Comparison of ENCODE assay signal across 33 mouse cellular contexts in genomic region chr6:34895569-34895968, GRCm38 (mm10). TPM values are rescaled to one million over a fixed set of nuclear protein-coding genes. Genes with fewer than 3 reads are reported as not detected.
A peak's percentile ranks its signal among the peaks of the same experiment; 100 is the strongest.
DNase-seq lines count a peak whose midpoint lies in the region; ATAC-seq and TF ChIP-seq lines count a peak whose summit lies in the region.
"Had no signal": no experiment of that assay in that cellular context is flagged by ENCODE, and none has a peak within 500 bp of the region (broad histone marks: within the 10 kb centered on the region; RNA-seq: fewer than 3 reads in every experiment).

No protein-coding gene starts in this region.

- no peak overlapping the region for H3K9ac ChIP-seq in hindbrain, postnatal 0 days (replicated peaks; ENCODE audit: low read length)
- no peak overlapping the region for H3K9ac ChIP-seq in neural tube, embryonic 13.5 days
- no peak overlapping the region for H3K9ac ChIP-seq in midbrain, postnatal 0 days (replicated peaks; ENCODE audit: low read length, poor library complexity, severe bottlenecking)
- H3K9ac ChIP-seq: forebrain, embryonic 15.5 days; intestine, embryonic 15.5 days; limb, embryonic 12.5 days; liver, embryonic 13.5 days; midbrain, embryonic 15.5 days had no signal

- DNase-seq in cerebellum, adult 18-20 months, result peak; percentile 31 to 39
- no peak for DNase-seq in cerebellum, adult 8-10 months
- DNase-seq in hindbrain, embryonic 10.5 days (ENCODE audit: low spot score), result no peak
- DNase-seq in hindbrain, postnatal 0 days (ENCODE audit: low spot score), result no peak
- no peak for DNase-seq in neural tube, embryonic 10.5 days (ENCODE audit: extremely low spot score, low spot score)
- no peak for DNase-seq in midbrain, postnatal 0 days (ENCODE audit: low spot score)
- DNase-seq: adrenal gland, postnatal 10 days; heart, postnatal 14 days; kidney, adult 8-10 months; kidney, postnatal 4 days; liver, embryonic 13.5 days; lung, adult 18-20 months; thymus, postnatal 4 days had no signal

- H3K4me3 ChIP-seq in hindbrain, embryonic 10.5 days, result no peak overlapping the region
- no peak overlapping the region for H3K4me3 ChIP-seq in hindbrain, postnatal 0 days (ENCODE audit: low read length)
- H3K4me3 ChIP-seq in neural tube, embryonic 13.5 days, result no peak overlapping the region
- no peak overlapping the region for H3K4me3 ChIP-seq in myocyte
- H3K4me3 ChIP-seq in midbrain, postnatal 0 days (ENCODE audit: low read depth, low read length), result no peak overlapping the region
- H3K4me3 ChIP-seq: forebrain, embryonic 10.5 days; forebrain, embryonic 15.5 days; intestine, embryonic 15.5 days; limb, embryonic 12.5 days; liver, embryonic 13.5 days; megakaryocyte, embryonic 14.5 days; midbrain, embryonic 15.5 days had no signal

- peaks cover 9% of the 10 kb centered on the region for H3K4me1 ChIP-seq in hindbrain, embryonic 10.5 days (replicated peaks)
- H3K4me1 ChIP-seq in hindbrain, postnatal 0 days (ENCODE audit: insufficient read depth, low read length), result no peaks in the 10 kb centered on the region
- H3K4me1 ChIP-seq in neural tube, embryonic 13.5 days (replicated peaks), result no peaks in the 10 kb centered on the region
- H3K4me1 ChIP-seq in midbrain, postnatal 0 days (ENCODE audit: insufficient read depth, low read length), result no peaks in the 10 kb centered on the region
- H3K4me1 ChIP-seq: forebrain, embryonic 15.5 days; intestine, embryonic 15.5 days; limb, embryonic 12.5 days; midbrain, embryonic 15.5 days had no signal

- 0 out of 2 replicates have a peak overlapping the region, but pooled peaks have one; percentile 78 for H3K27ac ChIP-seq in hindbrain, embryonic 10.5 days
- H3K27ac ChIP-seq in hindbrain, postnatal 0 days, result no peak overlapping the region
- no peak overlapping the region for H3K27ac ChIP-seq in neural tube, embryonic 13.5 days (replicated peaks)
- H3K27ac ChIP-seq in midbrain, postnatal 0 days (ENCODE audit: low read depth, low read length), result no peak overlapping the region
- H3K27ac ChIP-seq: forebrain, embryonic 15.5 days; intestine, embryonic 15.5 days; kidney, postnatal 0 days; limb, embryonic 12.5 days; liver, embryonic 13.5 days; midbrain, embryonic 15.5 days had no signal

- no peak for TF ChIP-seq POLR2A in myocyte (IDR thresholded peaks at IDR 0.05; ENCODE audit: insufficient read length, low read depth)

- H3K79me2 ChIP-seq in myocyte (ENCODE audit: control insufficient read depth, insufficient read depth), result no peaks in the 10 kb centered on the region

- no peaks in the 10 kb centered on the region for H3K9me3 ChIP-seq in hindbrain, embryonic 10.5 days
- H3K9me3 ChIP-seq in hindbrain, postnatal 0 days (ENCODE audit: low read length), result no peaks in the 10 kb centered on the region
- H3K9me3 ChIP-seq in neural tube, embryonic 13.5 days, result no peaks in the 10 kb centered on the region
- H3K9me3 ChIP-seq in midbrain, postnatal 0 days (ENCODE audit: low read length), result no peaks in the 10 kb centered on the region
- H3K9me3 ChIP-seq: forebrain, embryonic 10.5 days; forebrain, embryonic 15.5 days; intestine, embryonic 15.5 days; limb, embryonic 12.5 days; liver, embryonic 13.5 days; megakaryocyte, embryonic 14.5 days; midbrain, embryonic 15.5 days had no signal

- H3K4me2 ChIP-seq in hindbrain, postnatal 0 days (ENCODE audit: low read depth, low read length), result no peak overlapping the region
- H3K4me2 ChIP-seq in neural tube, embryonic 13.5 days, result no peak overlapping the region
- H3K4me2 ChIP-seq in myocyte (ENCODE audit: low read depth), result no peak overlapping the region
- H3K4me2 ChIP-seq in midbrain, postnatal 0 days (ENCODE audit: low read depth, low read length, poor library complexity, severe bottlenecking), result no peak overlapping the region
- H3K4me2 ChIP-seq: forebrain, embryonic 15.5 days; intestine, embryonic 15.5 days; limb, embryonic 12.5 days; liver, embryonic 13.5 days; midbrain, embryonic 15.5 days had no signal

- TF ChIP-seq CTCF in hindbrain, postnatal 0 days (IDR thresholded peaks at IDR 0.05; ENCODE audit: low read depth), result no peak
- TF ChIP-seq CTCF in midbrain, postnatal 0 days (IDR thresholded peaks at IDR 0.05), result no peak

- no peaks in the 10 kb centered on the region for H3K27me3 ChIP-seq in hindbrain, embryonic 10.5 days (ENCODE audit: insufficient read depth, poor library complexity, severe bottlenecking)
- H3K27me3 ChIP-seq in hindbrain, postnatal 0 days (ENCODE audit: insufficient read depth, low read length), result no peaks in the 10 kb centered on the region
- no peaks in the 10 kb centered on the region for H3K27me3 ChIP-seq in neural tube, embryonic 13.5 days
- H3K27me3 ChIP-seq in myocyte (ENCODE audit: control insufficient read depth, insufficient read depth, insufficient read length), result no peaks in the 10 kb centered on the region
- H3K27me3 ChIP-seq in midbrain, postnatal 0 days (ENCODE audit: insufficient read depth, low read length), result no peaks in the 10 kb centered on the region
- H3K27me3 ChIP-seq: forebrain, embryonic 15.5 days; intestine, embryonic 15.5 days; limb, embryonic 12.5 days; liver, embryonic 13.5 days; megakaryocyte, embryonic 14.5 days; midbrain, embryonic 15.5 days; Patski had no signal

- ATAC-seq in hindbrain, postnatal 0 days, result no peak
- ATAC-seq in neural tube, embryonic 13.5 days (ENCODE audit: low read depth), result peak; percentile 47; the same call in 1 of the 2 replicates
- no peak for ATAC-seq in midbrain, postnatal 0 days (ENCODE audit: low FRiP score)
- ATAC-seq: forebrain, embryonic 15.5 days; hindbrain, embryonic 16.5 days; intestine, embryonic 15.5 days; lung, postnatal 0 days; midbrain, embryonic 15.5 days; Patski had no signal

- no peak overlapping the region for H3ac ChIP-seq in myocyte (ENCODE audit: control insufficient read depth, insufficient read length)

- H3K36me3 ChIP-seq in hindbrain, embryonic 10.5 days, result peaks cover 91% of the 10 kb centered on the region
- peaks cover 51% of the 10 kb centered on the region for H3K36me3 ChIP-seq in hindbrain, postnatal 0 days (ENCODE audit: insufficient read depth, low read length)
- H3K36me3 ChIP-seq in neural tube, embryonic 13.5 days, result peaks cover 81% of the 10 kb centered on the region
- H3K36me3 ChIP-seq in myocyte (ENCODE audit: control insufficient read depth, insufficient read depth), result peaks cover 3% of the 10 kb centered on the region
- peaks cover 54% of the 10 kb centered on the region for H3K36me3 ChIP-seq in midbrain, postnatal 0 days (ENCODE audit: insufficient read depth, low read length)

- WGBS in hindbrain, embryonic 10.5 days, result 85% methylated on average over 7 of the region's 7 CpGs
- 83% methylated on average over 7 of the region's 7 CpGs for WGBS in hindbrain, postnatal 0 days
- 79% methylated on average over 7 of the region's 7 CpGs for WGBS in neural tube, embryonic 13.5 days
- WGBS in midbrain, postnatal 0 days, result 89% methylated on average over 7 of the region's 7 CpGs

TF ChIP-seq in myocyte, 11 proteins besides CTCF, POLR2A, EP300 and RAD21:
- TF ChIP-seq MYOG (IDR thresholded peaks at IDR 0.05; ENCODE audit: control insufficient read depth in 1 of 3, insufficient read depth in 1 of 3, insufficient read length in 2 of 3, low read depth in 2 of 3) (peak; percentile 3 to 65 (median 41)), CEBPB (IDR thresholded peaks at IDR 0.05; ENCODE audit: insufficient read depth, poor library complexity, severe bottlenecking) (no peak), MYOD1 (IDR thresholded peaks at IDR 0.05; ENCODE audit: control insufficient read depth in 1 of 3, insufficient read length in 2 of 3, low read depth in 2 of 3) (peak in 2 of 3 experiments; percentile 5 to 49), USF1 (IDR thresholded peaks at IDR 0.05; ENCODE audit: low read depth) (no peak)

RNA-seq across cellular contexts. Expression of gene Wdr91, which starts 15.1 kb away (rescaled TPM):
- 13.5 and 14.3 TPM in 2 replicates for polyA plus RNA-seq in hindbrain, embryonic 10.5 days (2016; fragmentation: Nextera tagmentation; extraction: Ambion mirVana)
- 52.7 and 61.3 TPM in 2 replicates for total RNA-seq in hindbrain, postnatal 0 days (2014; rRNA removed)
- 17.9 and 18.2 TPM in 2 replicates for polyA plus RNA-seq in hindbrain, postnatal 0 days (2015; fragmentation: Nextera tagmentation; extraction: Ambion mirVana)
- polyA plus RNA-seq in neural tube, embryonic 13.5 days (2015; fragmentation: Nextera tagmentation; extraction: Ambion mirVana), result 12.8 and 13.6 TPM in 2 replicates
- polyA plus RNA-seq in myocyte (2012; fragmentation: generic; extraction: Trizol), result 12.9 TPM
- 46.2 and 52.6 TPM in 2 replicates for total RNA-seq in midbrain, postnatal 0 days (2014; rRNA removed)
- polyA plus RNA-seq in midbrain, postnatal 0 days (2015; fragmentation: Nextera tagmentation; extraction: Ambion mirVana), result 17.7 and 19.1 TPM in 2 replicates

RNA-seq across cellular contexts. Expression of gene Cyren, which starts 17.7 kb away (rescaled TPM):
- polyA plus RNA-seq in hindbrain, embryonic 10.5 days (2016; fragmentation: Nextera tagmentation; extraction: Ambion mirVana), result 17.9 and 18.4 TPM in 2 replicates
- 3.6 and 4.3 TPM in 2 replicates for total RNA-seq in hindbrain, postnatal 0 days (2014; rRNA removed)
- 4.9 and 5.2 TPM in 2 replicates for polyA plus RNA-seq in hindbrain, postnatal 0 days (2015; fragmentation: Nextera tagmentation; extraction: Ambion mirVana)
- polyA plus RNA-seq in neural tube, embryonic 13.5 days (2015; fragmentation: Nextera tagmentation; extraction: Ambion mirVana), result 10.1 and 10.6 TPM in 2 replicates
- 8.0 TPM for polyA plus RNA-seq in myocyte (2012; fragmentation: generic; extraction: Trizol)
- 2.8 and 6.0 TPM in 2 replicates for total RNA-seq in midbrain, postnatal 0 days (2014; rRNA removed)
- 4.8 and 4.9 TPM in 2 replicates for polyA plus RNA-seq in midbrain, postnatal 0 days (2015; fragmentation: Nextera tagmentation; extraction: Ambion mirVana)

RNA-seq across cellular contexts. Expression of gene Stra8, which starts 24.4 kb away (rescaled TPM):
- not detected in 2 replicates for polyA plus RNA-seq in hindbrain, embryonic 10.5 days (2016; fragmentation: Nextera tagmentation; extraction: Ambion mirVana)
- total RNA-seq in hindbrain, postnatal 0 days (2014; rRNA removed), result not detected in 2 replicates
- polyA plus RNA-seq in hindbrain, postnatal 0 days (2015; fragmentation: Nextera tagmentation; extraction: Ambion mirVana), result not detected in 2 replicates
- polyA plus RNA-seq in neural tube, embryonic 13.5 days (2015; fragmentation: Nextera tagmentation; extraction: Ambion mirVana), result not detected in 2 replicates
- polyA plus RNA-seq in myocyte (2012; fragmentation: generic; extraction: Trizol), result not detected
- not detected in 2 replicates for total RNA-seq in midbrain, postnatal 0 days (2014; rRNA removed)
- polyA plus RNA-seq in midbrain, postnatal 0 days (2015; fragmentation: Nextera tagmentation; extraction: Ambion mirVana), result not detected in 2 replicates
- total RNA-seq: adrenal gland, postnatal 10 days; common myeloid progenitor, adult 5-6 weeks; gastrocnemius, adult 8-10 months; gastrocnemius, postnatal 4 days; heart, postnatal 14 days; left cerebral cortex, postnatal 10 days; MEL had no signal
- polyA plus RNA-seq: forebrain, embryonic 10.5 days; forebrain, embryonic 15.5 days; heart, embryonic 14.5 days; hindbrain, embryonic 11.5 days; hindbrain, embryonic 16.5 days; intestine, embryonic 15.5 days; kidney, postnatal 0 days; limb, embryonic 12.5 days; liver, embryonic 13.5 days; midbrain, embryonic 15.5 days; neural tube, embryonic 14.5 days; Patski had no signal

RNA-seq across cellular contexts. Expression of gene Tmem140, which starts 32.6 kb away (rescaled TPM):
- 1.6 and 1.9 TPM in 2 replicates for polyA plus RNA-seq in hindbrain, embryonic 10.5 days (2016; fragmentation: Nextera tagmentation; extraction: Ambion mirVana)
- 1.3 and 1.7 TPM in 2 replicates for total RNA-seq in hindbrain, postnatal 0 days (2014; rRNA removed)
- polyA plus RNA-seq in hindbrain, postnatal 0 days (2015; fragmentation: Nextera tagmentation; extraction: Ambion mirVana), result 0.72 and 0.79 TPM in 2 replicates
- polyA plus RNA-seq in neural tube, embryonic 13.5 days (2015; fragmentation: Nextera tagmentation; extraction: Ambion mirVana), result 0.73 and 1.4 TPM in 2 replicates
- polyA plus RNA-seq in myocyte (2012; fragmentation: generic; extraction: Trizol), result 12.0 TPM
- total RNA-seq in midbrain, postnatal 0 days (2014; rRNA removed), result 2.5 and 2.8 TPM in 2 replicates
- polyA plus RNA-seq in midbrain, postnatal 0 days (2015; fragmentation: Nextera tagmentation; extraction: Ambion mirVana), result 0.46 and 0.67 TPM in 2 replicates

Comparison
In these comparisons a context has a peak if more than half of its experiments do, and no peak if none do; other contexts are left out.
1. DNase-seq: peak in cerebellum, adult 18-20 months (2 of 2); none in cerebellum, adult 8-10 months (single experiment), hindbrain, embryonic 10.5 days (single experiment), hindbrain, postnatal 0 days (single experiment), neural tube, embryonic 10.5 days (single experiment) and midbrain, postnatal 0 days (single experiment).